Mouse (Mus musculus) liver (tissue): Measurements from ENCODE around the gene Atp8a2.
A peak's percentile ranks its signal among the peaks of the same experiment; 100 is the strongest.

Experiments used
- DNase-seq: peaks from one replicate; pipeline ENCODE4 v3.0.0-alpha.2; 2020; ENCODE audit warnings: mixed read lengths

Atp8a2 gene

DNA sequence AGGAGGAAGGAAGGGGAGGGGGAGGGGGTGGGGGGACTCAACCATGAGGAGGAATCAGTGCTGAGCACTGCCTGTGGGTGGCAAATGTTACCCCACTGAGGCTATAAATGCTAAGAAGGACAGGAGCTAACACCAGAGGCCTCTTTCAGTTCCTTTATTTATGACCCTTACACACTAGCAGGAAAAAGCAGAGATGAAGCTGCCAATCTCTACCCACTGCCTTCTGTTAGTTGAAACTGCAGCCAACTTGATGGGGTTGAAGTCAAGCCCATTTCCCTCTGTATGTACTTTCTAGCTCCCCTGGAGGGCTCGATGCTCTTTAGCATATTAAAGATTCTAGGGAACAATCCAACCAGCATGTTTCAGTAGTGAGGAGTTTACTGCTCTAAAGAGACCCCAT is 303.0 kb downstream of the Atp8a2 start:
- no peak for DNase-seq

DNA sequence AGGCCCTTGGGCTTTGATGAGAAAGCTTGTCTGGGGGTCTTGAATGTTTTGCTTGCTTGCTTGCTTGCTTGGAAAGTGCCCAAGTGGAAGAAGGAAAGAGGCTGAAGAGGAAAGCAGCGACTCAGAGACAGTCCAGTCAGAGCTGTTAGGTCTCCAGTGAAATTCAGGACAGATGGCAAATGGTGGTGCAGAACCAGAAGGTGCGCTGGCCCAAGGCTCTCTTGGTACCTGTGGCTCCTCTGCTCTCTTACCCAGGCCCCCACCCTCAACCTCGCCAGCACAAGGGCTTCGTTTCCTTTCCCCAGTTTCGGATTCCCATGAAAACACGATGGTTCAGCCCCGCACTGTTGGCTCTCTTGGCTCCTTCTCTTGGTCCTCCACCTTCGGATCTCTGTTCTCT is 304.9 kb downstream of the Atp8a2 start:
- no peak for DNase-seq

DNA sequence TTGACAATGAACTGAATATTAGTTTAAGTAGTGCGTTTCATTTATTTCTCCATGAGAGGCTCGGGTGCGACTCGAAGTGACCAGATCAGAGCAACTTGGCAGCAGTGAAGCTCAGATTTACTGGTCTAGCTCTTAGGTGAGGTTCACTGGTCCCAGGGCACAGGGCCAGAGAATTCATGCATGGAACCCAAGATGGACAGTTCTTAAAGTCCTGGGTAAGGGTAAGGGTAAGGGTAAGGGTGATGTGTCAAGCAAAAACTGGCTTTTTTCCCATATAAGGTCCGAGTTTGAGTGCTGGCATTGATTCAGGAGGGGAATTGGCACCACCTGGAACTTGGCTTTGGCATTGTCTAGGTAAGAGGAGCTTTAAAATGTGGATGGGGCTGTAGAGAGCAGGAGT is 305.5 kb downstream of the Atp8a2 start:
- no peak for DNase-seq

DNA sequence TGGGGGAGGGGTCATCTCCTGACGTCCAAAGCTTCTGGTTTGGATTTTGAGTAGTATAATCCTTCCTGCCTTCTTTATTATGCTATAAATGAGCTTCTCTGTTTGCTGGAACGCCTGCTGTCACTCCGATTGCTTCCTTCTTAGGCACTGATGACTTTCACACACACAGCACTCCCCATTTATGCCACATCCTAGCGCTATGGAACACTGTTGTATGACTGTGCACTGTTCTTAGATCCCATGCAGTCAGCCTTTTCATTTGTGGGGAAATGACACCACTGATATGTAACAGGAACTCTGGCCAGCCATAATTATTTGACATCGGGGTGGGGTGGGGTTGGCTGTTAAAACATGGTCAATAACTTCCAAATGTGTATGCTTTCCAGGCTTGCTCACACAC is 306.2 kb downstream of the Atp8a2 start:
- DNase-seq: no peak

DNA sequence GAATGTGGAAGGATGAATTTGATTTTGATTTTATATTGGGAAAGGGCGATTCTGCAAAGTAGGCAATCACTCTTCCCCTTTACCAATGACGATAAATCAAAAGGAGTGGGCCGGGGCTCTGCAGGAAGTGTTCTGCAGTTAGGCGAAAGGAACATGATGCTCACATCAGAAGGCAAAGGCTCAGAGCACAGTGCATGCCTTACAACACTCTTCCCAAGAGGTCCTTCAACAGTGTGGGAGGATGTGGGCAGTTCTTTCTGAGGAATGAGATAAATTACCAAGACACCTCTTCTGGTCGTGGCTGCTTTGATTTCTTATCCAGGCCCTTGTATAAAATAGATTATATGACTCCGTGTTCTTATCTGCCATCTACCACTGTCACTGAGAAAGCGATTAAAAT is 306.9 kb downstream of the Atp8a2 start:
- no peak for DNase-seq

DNA sequence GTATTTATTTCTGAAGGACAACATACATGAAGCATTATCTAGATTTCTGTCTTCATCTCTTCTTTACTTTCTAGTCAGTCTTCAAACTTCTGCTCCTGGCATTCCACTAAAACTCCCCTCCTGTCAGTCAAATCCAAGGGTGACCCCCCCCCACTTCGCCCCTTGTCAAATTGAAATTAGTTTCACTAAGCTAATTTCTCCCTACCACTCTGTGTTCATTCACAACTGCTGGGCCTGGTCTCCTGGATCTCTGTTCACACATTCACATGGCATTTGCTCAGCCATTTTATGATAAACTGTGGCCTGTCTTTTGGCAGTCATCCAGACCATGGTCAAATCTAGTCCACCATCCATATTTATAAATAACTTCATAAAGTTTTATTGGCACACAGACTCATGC is 308.5 kb downstream of the Atp8a2 start:
- DNase-seq: no peak

DNA sequence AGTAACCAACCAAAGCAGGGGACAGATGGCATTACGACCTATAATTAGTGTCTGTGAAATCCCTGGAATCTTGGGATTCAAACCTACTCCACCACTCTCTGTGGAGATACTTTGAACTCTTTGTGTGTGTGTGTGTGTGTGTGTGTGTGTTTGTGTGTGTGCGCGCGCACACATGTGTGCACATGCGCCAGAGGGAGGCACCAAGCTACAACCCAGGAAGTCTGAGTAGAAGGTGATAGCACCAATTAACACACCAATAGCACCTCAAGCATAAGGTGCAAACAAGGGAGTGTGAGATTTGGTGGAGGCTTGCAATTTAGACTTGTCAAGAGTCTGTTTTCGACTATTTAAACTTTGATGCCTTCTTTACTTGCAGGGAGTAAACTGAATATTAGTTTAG is 308.9 kb downstream of the Atp8a2 start:
- no peak for DNase-seq

DNA sequence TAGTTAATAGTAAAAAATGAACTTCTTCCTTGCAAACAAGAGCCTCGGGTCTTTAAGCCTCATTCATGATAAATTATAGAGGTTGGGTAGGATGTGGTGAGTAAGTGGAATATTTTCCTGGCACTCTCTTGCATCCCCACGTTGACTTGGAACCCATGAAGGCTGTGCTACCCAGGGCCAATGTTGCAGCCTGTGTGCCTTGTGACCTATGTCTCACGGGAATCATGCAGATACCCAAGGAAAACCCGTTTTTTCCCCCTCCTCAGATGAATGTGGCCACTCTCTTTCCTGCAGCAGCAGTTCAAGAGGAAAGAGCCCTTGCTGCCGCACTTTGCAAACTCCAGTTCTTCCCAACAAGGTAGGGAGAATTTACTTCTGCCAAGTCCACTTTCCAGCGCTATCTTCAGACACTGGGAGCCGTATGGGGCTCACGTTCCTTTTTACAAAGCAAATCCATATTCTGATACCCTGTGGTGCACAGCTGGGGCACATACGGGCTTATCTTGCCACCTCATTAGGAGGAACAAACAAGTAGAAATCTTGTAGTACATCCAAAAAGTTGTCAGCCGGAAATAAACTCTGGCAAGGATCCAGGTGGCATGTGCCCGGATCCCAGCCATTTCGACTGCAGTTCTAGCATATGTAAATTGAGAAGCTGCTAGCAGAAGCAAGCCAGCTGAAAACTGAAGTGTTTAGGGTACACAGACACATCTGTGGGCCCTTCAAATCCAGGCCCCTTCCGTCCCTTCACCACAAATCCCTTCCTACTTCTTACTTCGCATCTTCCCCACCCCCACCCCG is 309.7 kb downstream of the Atp8a2 start:
- no peak for DNase-seq

DNA sequence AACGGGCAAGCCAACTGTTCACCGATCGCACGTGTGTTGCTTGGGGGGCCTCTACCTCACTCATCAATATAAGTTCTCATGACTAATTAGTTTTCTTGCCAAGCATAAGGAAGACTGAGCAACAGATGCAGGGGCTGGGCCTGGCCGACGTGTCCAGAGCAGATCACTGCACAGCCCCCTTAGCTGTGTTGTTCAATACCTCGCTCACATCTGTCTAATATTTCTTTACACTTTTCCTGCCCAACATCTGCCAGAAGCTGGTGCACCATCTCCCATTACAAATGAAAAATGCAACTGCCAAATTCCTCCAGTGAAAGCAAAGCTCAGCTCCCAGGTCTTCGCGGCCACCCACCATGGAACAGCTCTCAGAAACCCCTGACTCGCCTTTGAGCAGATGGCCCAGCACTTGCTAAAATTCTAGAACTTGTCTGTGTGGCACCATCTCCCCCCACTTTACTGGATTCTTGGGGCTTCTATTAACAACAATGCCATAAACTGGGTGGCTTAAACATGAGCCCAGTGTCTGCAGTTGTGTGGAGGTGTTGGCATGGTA is 313.4 kb downstream of the Atp8a2 start:
- DNase-seq: no peak

DNA sequence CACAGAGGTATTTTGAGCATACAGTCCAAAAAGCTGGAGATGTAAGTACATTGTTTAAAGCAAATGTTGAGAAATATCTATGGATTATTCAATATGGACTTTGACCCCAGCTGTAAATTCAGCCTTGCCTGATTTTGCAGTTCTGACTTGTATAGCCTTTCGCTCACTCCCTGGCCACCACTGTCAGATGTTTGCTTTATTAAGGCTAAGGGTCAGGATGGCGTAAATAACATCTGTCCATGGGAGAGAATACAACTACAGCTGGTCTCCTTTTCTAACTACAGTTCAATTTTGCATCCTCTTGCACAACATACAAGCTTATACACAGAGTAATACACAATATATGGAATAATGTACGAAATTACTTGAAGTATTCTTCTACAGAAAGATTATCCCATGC is 316.1 kb downstream of the Atp8a2 start:
- no peak for DNase-seq

DNA sequence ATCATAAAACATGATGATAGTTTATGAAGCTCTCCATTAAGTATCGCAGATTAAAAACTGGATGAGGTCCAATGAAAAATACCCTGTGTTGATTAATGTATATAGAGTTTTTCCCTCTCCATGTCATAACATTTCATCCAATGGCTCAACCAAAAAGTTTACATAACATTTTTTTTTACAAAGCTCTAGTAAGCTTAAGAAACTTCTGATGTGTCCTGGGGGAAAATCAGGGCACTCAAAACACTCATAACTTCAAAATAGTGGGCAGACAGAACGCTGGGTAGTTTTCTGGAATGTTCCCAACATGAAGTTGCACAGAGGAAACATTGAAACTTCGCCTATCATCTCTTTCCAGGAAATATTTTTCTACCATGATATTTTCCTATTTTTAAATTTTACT is 318.7 kb downstream of the Atp8a2 start:
- no peak for DNase-seq

DNA sequence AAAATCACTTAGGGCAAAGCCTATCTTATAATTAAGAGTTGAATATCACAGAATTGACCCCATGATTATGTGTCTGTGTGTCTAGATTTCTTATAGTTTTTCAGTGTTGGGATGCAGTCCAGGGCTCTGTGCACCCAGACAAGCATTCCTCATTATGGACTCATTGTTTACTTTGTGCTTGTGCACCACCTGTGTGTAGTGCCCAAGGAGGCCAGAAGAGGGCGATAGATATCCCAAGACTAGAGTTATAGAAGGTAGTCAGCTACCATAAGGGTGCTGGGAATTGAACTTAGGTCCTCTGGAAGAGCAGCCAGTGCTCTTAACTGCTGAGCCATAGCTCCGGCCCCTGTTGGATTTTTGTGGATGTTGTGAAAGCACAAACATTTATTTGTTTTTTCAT is 320.5 kb downstream of the Atp8a2 start:
- DNase-seq: no peak

DNA sequence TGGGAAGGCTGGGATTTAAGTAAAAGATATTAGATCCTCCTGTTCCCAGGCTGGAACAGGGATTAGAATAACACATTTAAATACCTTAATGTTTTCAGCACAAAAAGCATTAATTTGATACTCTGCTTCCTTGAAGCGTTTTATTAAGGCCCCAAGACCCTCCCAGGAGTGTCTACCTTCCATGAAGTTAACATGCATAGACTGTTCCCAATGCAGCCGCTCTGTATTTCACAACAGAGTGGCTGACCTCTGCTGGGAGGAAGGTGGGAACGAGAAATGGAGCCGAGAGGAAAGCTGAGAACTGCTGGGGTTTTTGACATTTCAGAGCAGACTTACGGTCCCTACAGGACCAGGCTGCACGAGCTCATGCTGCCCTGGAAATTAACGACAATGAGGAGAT is 328.6 kb downstream of the Atp8a2 start:
- DNase-seq: no peak

DNA sequence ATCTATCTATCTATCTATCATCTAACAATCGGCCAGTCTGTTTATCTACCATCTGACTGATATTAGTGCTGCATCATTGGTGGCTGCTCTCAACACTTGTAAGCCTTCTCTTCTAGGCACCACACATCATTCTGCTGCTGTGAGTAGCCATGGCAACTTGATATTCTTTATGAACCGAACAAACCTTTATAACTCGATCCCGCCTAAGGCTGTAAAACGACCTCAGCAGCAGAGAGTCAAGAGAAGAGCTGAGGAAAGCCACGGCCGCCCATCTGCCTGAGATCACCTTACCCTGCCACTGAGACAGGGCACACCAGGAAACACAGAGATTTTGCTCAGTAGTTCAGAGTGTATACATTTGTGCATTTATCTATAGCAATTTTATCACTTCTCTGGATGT is 329.2 kb downstream of the Atp8a2 start:
- no peak for DNase-seq

DNA sequence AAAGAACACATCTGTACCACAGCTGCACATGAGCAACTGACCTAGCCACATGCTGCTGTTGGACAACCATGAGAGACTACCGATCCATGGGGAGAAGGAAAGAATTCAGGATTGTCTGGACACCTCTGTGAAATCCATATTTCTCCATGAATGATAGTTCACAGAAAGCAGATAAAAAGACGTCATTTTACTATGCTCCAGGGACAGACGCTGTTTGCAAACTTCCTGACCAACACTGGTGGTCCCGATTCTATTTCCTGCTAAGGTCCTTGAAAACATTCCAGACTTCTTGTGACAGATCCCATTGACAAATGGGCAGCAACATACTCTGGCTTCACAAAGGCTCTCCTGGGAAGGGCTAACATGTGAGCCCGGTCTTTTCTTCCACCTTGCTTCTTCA is 331.0 kb downstream of the Atp8a2 start:
- no peak for DNase-seq

DNA sequence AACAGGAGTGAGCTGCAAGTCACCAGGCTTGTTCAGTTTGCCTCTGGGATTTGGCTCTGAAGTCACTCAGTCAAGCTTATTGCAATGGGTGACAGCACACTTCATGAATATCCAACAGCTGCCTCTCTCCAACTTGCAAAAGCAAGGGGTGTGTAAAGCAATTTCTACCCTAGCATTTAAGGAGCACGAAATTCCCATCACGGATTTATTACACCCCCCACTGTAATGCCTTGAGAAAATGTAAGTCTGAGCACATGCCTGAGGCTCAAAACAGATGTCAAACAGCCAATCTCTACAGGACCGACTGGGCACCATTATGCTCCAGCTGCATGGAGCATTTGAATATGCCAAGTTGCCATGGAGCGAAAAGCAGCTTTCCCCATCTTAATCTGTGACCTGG is 334.6 kb downstream of the Atp8a2 start:
- DNase-seq: no peak

DNA sequence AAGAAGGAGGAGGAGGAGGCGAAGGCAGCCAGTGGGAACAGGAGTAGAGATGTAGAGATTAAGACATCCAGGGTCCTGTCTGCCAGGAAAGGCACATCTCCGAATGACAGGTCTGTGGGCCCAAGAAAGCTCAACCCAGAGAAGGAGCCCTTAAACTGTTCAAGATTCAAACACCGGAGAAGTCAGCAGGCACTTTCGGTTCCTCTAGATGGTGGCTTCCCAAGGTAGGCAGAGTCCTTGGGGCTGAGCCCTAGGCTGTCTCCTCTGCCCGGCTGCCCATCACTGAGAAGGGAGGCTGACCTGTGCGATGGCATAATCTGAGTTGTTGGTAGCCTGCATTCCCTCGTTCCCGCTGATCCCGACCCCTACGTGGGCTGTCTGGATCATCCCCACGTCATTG is 337.1 kb downstream of the Atp8a2 start:
- DNase-seq: no peak

DNA sequence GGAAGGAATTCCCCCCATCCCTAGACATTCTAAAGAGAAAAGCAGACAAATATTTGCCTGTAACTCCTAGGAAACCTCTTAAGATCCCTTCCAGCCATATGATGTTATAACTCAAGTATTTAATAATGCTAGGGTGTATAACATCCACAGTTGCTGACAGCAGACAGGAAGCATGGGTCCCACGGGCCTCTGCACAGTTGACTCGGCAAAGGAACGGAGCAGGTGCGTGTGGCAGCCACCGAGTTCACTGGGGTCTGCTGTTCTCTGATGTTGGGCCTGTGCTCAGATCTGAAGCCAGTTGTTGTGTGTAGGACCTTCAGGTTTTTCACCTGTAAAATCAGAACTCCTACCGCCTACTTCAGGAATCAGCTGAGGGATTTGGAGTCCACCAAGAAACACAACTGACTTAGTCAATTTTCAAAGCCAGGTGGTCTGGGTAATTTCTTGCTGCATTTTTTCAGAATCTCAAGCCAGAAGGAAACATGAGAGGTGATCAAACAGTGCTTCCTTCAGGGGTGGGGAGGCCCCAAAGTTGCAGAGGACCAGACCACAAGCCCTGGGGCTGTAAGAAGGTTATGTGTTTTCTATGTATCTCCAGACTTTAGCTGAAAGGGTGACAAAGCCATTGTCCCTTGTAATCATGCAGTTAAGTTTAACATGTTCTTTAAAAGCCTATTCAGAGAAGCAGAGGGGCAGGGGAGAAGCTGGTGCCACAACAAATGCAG is 338.3 kb downstream of the Atp8a2 start:
- no peak for DNase-seq

DNA sequence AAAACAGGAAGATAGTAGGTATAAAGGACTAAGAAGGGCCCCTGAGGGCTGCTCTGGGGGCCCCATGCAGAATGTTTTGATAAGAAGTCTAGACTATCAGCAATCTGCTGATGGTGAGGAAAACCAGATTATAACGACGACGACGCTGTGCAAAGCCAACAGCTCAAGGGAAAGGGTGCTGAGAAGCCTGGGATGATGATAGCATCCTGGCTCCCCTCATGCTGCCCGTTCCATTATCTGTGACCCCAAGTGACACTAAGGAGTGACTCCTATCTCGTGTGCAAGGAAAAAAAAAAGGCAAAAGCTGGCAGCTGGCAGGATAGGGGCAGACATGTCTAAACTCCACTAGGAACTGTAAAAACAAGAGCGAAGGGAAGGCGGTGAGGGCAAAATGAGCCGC is 343.8 kb downstream of the Atp8a2 start:
- DNase-seq: no peak

DNA sequence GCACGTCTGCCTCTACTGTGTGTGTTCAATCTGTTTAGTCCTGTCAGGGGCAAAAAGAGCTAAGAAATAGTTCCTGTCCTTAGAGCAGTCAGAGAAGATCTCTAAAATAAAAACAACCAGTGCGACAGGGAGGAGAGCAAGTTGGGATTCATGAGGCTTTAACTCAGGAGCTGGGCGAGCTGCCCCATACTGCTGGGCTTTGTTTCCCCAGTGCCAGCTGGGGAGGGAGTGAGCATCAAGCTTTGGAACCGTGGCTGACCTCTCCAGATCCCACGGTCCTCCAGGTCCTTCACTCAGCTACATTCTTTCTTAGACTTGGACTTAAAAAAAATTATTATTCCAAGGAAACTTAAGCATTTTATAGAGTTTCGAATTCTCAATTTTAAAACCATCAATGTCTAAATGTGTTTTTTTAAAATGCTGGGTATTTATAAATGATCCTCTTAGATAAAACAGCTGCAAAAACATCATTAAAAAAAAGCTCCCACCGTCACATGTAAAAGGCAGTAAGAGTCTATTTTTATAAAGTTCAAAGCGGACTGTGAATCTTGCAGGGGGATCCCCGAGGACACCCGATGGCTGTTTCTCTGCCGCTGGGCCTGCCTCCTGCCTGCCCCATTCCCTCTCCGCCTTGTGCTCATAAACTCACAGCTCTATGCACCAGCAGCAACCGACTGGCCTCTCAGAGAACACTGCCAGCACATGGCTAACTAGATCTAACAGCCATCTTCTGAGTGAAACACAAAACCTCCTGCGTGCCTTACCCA is 350.2 kb downstream of the Atp8a2 start:
- no peak for DNase-seq

DNA sequence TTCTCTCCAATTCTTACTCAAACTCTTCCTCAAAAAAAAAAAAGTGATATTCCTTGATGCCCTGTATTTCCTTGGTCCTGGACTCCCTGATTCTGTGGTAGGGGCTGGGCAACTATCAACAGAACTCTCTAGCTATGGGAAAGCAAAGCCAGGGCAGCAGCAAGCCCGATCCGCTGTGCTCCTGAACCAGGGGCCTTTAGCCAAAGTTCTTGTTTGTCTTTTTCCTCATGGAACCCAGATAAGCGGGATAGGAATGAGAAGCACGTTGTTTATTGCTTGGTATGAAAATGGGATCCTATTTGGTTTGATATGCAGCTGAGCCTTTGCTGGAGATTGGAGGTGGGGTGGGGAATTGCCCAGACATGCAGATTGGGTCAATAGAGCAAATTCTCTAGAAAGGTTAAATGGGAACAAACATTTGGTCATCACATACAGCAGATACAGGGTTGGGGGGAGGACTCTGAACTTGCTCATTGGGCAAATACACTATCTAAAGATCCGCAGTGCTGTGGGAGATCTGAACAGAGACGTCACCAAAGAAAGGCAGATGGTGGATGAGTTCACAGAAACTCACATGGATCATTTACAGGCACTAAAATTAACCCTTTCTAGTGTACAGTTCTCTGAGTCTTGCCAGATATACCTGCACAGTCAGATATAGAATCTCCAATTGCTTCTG is 353.6 kb downstream of the Atp8a2 start:
- peak; percentile 7 for DNase-seq

DNA sequence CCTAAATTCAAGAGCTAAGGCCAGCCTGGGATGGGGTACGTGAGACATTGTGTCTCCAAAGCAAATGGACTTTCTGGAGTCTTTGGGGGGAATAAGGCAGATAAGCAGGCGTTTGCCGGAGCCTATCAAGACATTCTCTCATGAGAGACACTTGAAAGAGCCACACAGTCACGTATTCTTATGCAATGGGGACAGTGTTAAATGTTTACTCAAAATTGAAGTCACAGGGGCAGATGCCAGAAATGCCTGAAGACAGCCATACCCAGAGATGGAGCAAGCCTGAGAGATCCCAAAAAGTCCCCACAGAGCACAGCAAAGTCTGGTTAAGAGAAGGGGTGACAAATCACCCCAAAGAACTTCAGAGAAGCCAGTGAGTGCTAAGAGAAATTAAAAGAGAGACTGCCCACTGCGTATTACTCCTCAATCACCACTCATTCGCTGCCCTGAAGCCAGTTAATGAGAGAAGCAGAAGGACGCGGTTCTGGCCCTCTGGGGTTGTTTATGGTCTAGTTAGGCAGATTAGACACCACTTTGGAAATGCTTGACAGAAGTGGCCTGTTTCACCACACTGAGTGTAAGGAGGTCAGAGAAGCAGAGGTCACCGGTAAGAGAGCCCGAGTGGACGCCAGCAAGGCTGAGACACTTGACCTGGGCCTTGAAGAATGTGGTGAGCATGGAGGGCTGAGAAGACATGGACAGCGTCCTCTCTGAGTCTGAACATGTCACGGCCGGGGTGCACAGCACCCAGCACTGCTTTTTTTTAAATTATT is 356.8 kb downstream of the Atp8a2 start:
- DNase-seq: no peak
